In genomic region chr13:36156340-36156931, GRCm38 (mm10) we compare ENCODE assay signal across 23 mouse cellular contexts. TPM values are rescaled to one million over a fixed set of nuclear protein-coding genes. Genes with fewer than 3 reads are reported as not detected.
A peak's percentile ranks its signal among the peaks of the same experiment; 100 is the strongest.
DNase-seq lines count a peak whose midpoint lies in the region; TF ChIP-seq lines count a peak whose summit lies in the region.
"Had no signal": no experiment of that assay in that cellular context is flagged by ENCODE, and none has a peak within 500 bp of the region (broad histone marks: within the 10 kb centered on the region; RNA-seq: fewer than 3 reads in every experiment).

No protein-coding gene starts in this region.

- no peak for TF ChIP-seq POLR2A in MEL (IDR thresholded peaks at IDR 0.05; ENCODE audit: control insufficient read depth in 1 of 2, insufficient read depth in 1 of 2, low read depth in 1 of 2, low read length in 2 of 2, poor library complexity in 1 of 2)

- no peak overlapping the region for H3K4me3 ChIP-seq in layer of hippocampus, adult 2 months
- no peak overlapping the region for H3K4me3 ChIP-seq in MEL (ENCODE audit: control insufficient read depth in 1 of 2, insufficient read depth in 1 of 2, low read depth in 2 of 2, low read length in 2 of 2)
- H3K4me3 ChIP-seq: embryonic facial prominence, embryonic 13.5 days; erythroblast, embryonic 14.5 days; forebrain, embryonic 12.5 days; heart, embryonic 12.5 days; hindbrain, embryonic 12.5 days; kidney, embryonic 15.5 days; liver, embryonic 12.5 days; midbrain, embryonic 15.5 days; neural tube, embryonic 12.5 days had no signal

- no peak for TF ChIP-seq RAD21 in MEL (IDR thresholded peaks at IDR 0.05; ENCODE audit: low read depth, low read length)

- no peak for TF ChIP-seq CTCF in layer of hippocampus, adult 2 months (conservative IDR thresholded peaks at IDR 0.05)
- TF ChIP-seq CTCF in MEL (IDR thresholded peaks at IDR 0.05 in 2 of 3, conservative IDR thresholded peaks at IDR 0.05 in 1 of 3; ENCODE audit: control insufficient read depth in 1 of 3, insufficient read depth in 1 of 3, low read depth in 2 of 3, low read length in 3 of 3, poor library complexity in 1 of 3, severe bottlenecking in 1 of 3) = no peak

- peaks cover 3 to 6% of the 10 kb centered on the region in 2 experiments; a peak in 2 of 4 replicates for H3K4me1 ChIP-seq in MEL (ENCODE audit: control insufficient read depth in 1 of 2, insufficient read depth in 2 of 2, low read length in 2 of 2)
- H3K4me1 ChIP-seq: forebrain, embryonic 12.5 days; hindbrain, embryonic 12.5 days; kidney, embryonic 15.5 days; midbrain, embryonic 15.5 days; neural tube, embryonic 12.5 days had no signal

- no peaks in the 10 kb centered on the region for H3K79me2 ChIP-seq in MEL (ENCODE audit: control insufficient read depth, insufficient read depth, low read length, poor library complexity)

- no peaks in the 10 kb centered on the region for H3K9me3 ChIP-seq in MEL (replicated peaks; ENCODE audit: insufficient read depth, low read length)
- H3K9me3 ChIP-seq: embryonic facial prominence, embryonic 13.5 days; forebrain, embryonic 12.5 days; heart, embryonic 12.5 days; hindbrain, embryonic 12.5 days; kidney, embryonic 15.5 days; midbrain, embryonic 15.5 days; neural tube, embryonic 12.5 days had no signal

- no peaks in the 10 kb centered on the region for H3K27me3 ChIP-seq in MEL (ENCODE audit: control insufficient read depth in 1 of 2, insufficient read depth in 2 of 2, low read length in 2 of 2)
- H3K27me3 ChIP-seq: CH12.LX; embryonic facial prominence, embryonic 13.5 days; forebrain, embryonic 12.5 days; heart, embryonic 12.5 days; hindbrain, embryonic 12.5 days; kidney, embryonic 15.5 days; liver, embryonic 12.5 days; midbrain, embryonic 15.5 days; neural tube, embryonic 12.5 days had no signal

- peaks cover 2 to 8% of the 10 kb centered on the region in 2 experiments; a peak in 2 of 4 replicates for H3K36me3 ChIP-seq in MEL (ENCODE audit: control insufficient read depth in 1 of 2, insufficient read depth in 2 of 2, low read length in 2 of 2)
- H3K36me3 ChIP-seq: embryonic facial prominence, embryonic 13.5 days; forebrain, embryonic 12.5 days; heart, embryonic 12.5 days; hindbrain, embryonic 12.5 days; kidney, embryonic 15.5 days; liver, embryonic 12.5 days; midbrain, embryonic 15.5 days; neural tube, embryonic 12.5 days had no signal

- no peak overlapping the region for H3K9ac ChIP-seq in MEL (ENCODE audit: control insufficient read depth, low read depth, low read length, poor library complexity, severe bottlenecking)
- H3K9ac ChIP-seq: embryonic facial prominence, embryonic 13.5 days; forebrain, embryonic 12.5 days; heart, embryonic 12.5 days; hindbrain, embryonic 12.5 days; kidney, embryonic 15.5 days; liver, embryonic 12.5 days; lung, embryonic 14.5 days; midbrain, embryonic 15.5 days; neural tube, embryonic 12.5 days had no signal

- 0 out of 2 replicates have a peak overlapping the region, but pooled peaks have one; percentile 32 for H3K27ac ChIP-seq in layer of hippocampus, adult 2 months
- H3K27ac ChIP-seq in MEL (ENCODE audit: control insufficient read depth, low read depth, low read length) = no peak overlapping the region
- H3K27ac ChIP-seq: embryonic facial prominence, embryonic 13.5 days; forebrain, embryonic 12.5 days; hindbrain, embryonic 12.5 days; kidney, embryonic 15.5 days; liver, embryonic 12.5 days; macrophage; midbrain, embryonic 15.5 days; neural tube, embryonic 12.5 days had no signal

- peak; percentile 38 to 44 for DNase-seq in cerebellum, postnatal 14 days
- no peak for DNase-seq in cerebellum, adult 11-12 months
- DNase-seq in layer of hippocampus, adult 2 months (ENCODE audit: low spot score in 2 of 2) = no peak
- DNase-seq in layer of hippocampus, adult 11-12 months (ENCODE audit: low spot score) = no peak
- no peak for DNase-seq in MEL (ENCODE audit: low read depth, low spot score)
- peak; percentile 49 for DNase-seq in adrenal gland, postnatal 14 days
- no peak for DNase-seq in B cell, adult 2 months
- DNase-seq: cerebellum, adult 9-11 months; embryo, embryonic 11 days; kidney, postnatal 36 days; lung, embryonic 14.5 days; thymus, postnatal 14 days had no signal

- TF ChIP-seq EP300 in MEL (IDR thresholded peaks at IDR 0.05; ENCODE audit: low read depth in 1 of 2, low read length in 2 of 2) = peak; percentile 46 to 52

TF ChIP-seq in MEL, 35 proteins besides CTCF, POLR2A, EP300 and RAD21:
- TF ChIP-seq ZC3H11A (IDR thresholded peaks at IDR 0.05; ENCODE audit: low read depth, low read length) (no peak), MYB (IDR thresholded peaks at IDR 0.05; ENCODE audit: low read depth, low read length) (no peak), ELF1 (IDR thresholded peaks at IDR 0.05; ENCODE audit: low read depth, low read length) (no peak), TCF12 (IDR thresholded peaks at IDR 0.05; ENCODE audit: low read depth, low read length) (peak; percentile 53; the same call in 1 of the 2 replicates), USF1 (IDR thresholded peaks at IDR 0.05; ENCODE audit: low read depth, low read length) (no peak), UBTF (IDR thresholded peaks at IDR 0.05; ENCODE audit: borderline replicate concordance, insufficient read depth, low read depth, low read length) (no peak), ETS1 (IDR thresholded peaks at IDR 0.05; ENCODE audit: low read depth, low read length) (no peak), GATA1 (IDR thresholded peaks at IDR 0.05; ENCODE audit: low read depth, low read length) (0 out of 2 replicates have a peak, but pooled peaks have one; percentile 27), TAL1 (IDR thresholded peaks at IDR 0.05; ENCODE audit: low read length) (peak; percentile 46)

RNA-seq across cellular contexts. Expression of gene Lyrm4, which starts 39.1 kb away (rescaled TPM):
- total RNA-seq in layer of hippocampus, adult 2 months (2021) = 10 to 100 TPM; 19.6 to 20.2 TPM
- total RNA-seq in MEL (2012; rRNA removed) = 19.7 and 22.6 TPM in 2 replicates
- polyA plus RNA-seq in MEL (2012; ENCODE audit: insufficient read depth in 1 of 2, insufficient read length in 2 of 2, low read depth in 1 of 2, low replicate concordance in 2 of 2, missing spikeins in 1 of 2) = 10 to 100 TPM in 1 of 2 experiments, not detected in 1; 25.4 TPM
- total RNA-seq in adrenal gland, postnatal 14 days (2021) = 16.0 and 19.3 TPM in 2 replicates

RNA-seq across cellular contexts. Expression of gene Fars2, which starts 39.2 kb away (rescaled TPM):
- total RNA-seq in layer of hippocampus, adult 2 months (2021) = 10 to 100 TPM; 33.7 to 42.4 TPM
- total RNA-seq in MEL (2012; rRNA removed) = 29.4 and 32.6 TPM in 2 replicates
- polyA plus RNA-seq in MEL (2012; ENCODE audit: insufficient read depth in 1 of 2, insufficient read length in 2 of 2, low read depth in 1 of 2, low replicate concordance in 2 of 2, missing spikeins in 1 of 2) = 10 to 100 TPM in 1 of 2 experiments, not detected in 1; 39.2 TPM
- total RNA-seq in adrenal gland, postnatal 14 days (2021) = 80.5 and 83.6 TPM in 2 replicates

Comparison
In these comparisons a context has a peak if more than half of its experiments do, and no peak if none do; other contexts are left out.
1. DNase-seq: peak in cerebellum, postnatal 14 days (2 of 2) and adrenal gland, postnatal 14 days (single experiment); none in cerebellum, adult 11-12 months (single experiment), layer of hippocampus, adult 2 months (0 of 2), layer of hippocampus, adult 11-12 months (single experiment), MEL (single experiment) and B cell, adult 2 months (0 of 2).